Mouse (Mus musculus): ENCODE measurements around the gene Dhx32. TPM values are rescaled to one million over a fixed set of nuclear protein-coding genes. Genes with fewer than 3 reads are reported as not detected.

Dhx32 gene
- polyA plus RNA-seq (2012; rRNA removed; ENCODE audit: low replicate concordance) = 63.5 and 126 TPM in 2 replicates

GRCm38 (mm10) chr7:133782717-133783435, at the start of gene Dhx32:
Gene Dhx32 (minus strand): TSS chr7:133782726.

GRCm38 (mm10) chr7:133776626-133776996, 5.9 kb downstream of the Dhx32 start, which contains the start of gene Fank1:
Gene Fank1 (plus strand): TSS chr7:133776861.

GRCm38 (mm10) chr7:133679961-133680360, 102.6 kb downstream of the Dhx32 start, which contains the start of gene Mmp21:
Gene Mmp21 (minus strand): TSS chr7:133680061.

Other genes starting within 250 kb of the Dhx32 start
- 0.17 TPM in 1 of 2 replicates, not detected in the other for gene Tex36, start 180.6 kb downstream of the Dhx32 start, polyA plus RNA-seq (2012; rRNA removed; ENCODE audit: low replicate concordance)
- gene Edrf1, start 145.2 kb downstream of the Dhx32 start, polyA plus RNA-seq (2012; rRNA removed; ENCODE audit: low replicate concordance) = 7.5 and 14.9 TPM in 2 replicates
- not detected in 2 replicates for gene Mmp21, start 102.7 kb downstream of the Dhx32 start, polyA plus RNA-seq (2012; rRNA removed; ENCODE audit: low replicate concordance)
- 40.3 and 53.0 TPM in 2 replicates for gene Bccip, start 73.4 kb downstream of the Dhx32 start, polyA plus RNA-seq (2012; rRNA removed; ENCODE audit: low replicate concordance)
- gene Uros, start 72.7 kb downstream of the Dhx32 start, polyA plus RNA-seq (2012; rRNA removed; ENCODE audit: low replicate concordance) = 25.3 and 36.6 TPM in 2 replicates
- gene Fank1, start 5.9 kb downstream of the Dhx32 start, polyA plus RNA-seq (2012; rRNA removed; ENCODE audit: low replicate concordance) = 0.17 and 0.30 TPM in 2 replicates